Mouse (Mus musculus) testis, adult 2 months (tissue): ENCODE data around the gene Hdac7.

ENCODE experiments used
- CTCF ChIP-seq: fragments of 200-500 bp; IDR thresholded peaks from 2 replicates; pipeline ENCODE4 v1.5.1; 2012; ENCODE audit warnings: low read depth, mild to moderate bottlenecking, inconsistent platforms, low read length, moderate library complexity; ENCODE audit not compliant: control insufficient read depth, insufficient read depth, insufficient replicate concordance
- POLR2A ChIP-seq: fragments of 200-500 bp; IDR thresholded peaks from 2 replicates; pipeline ENCODE4 v1.6.1; 2012; ENCODE audit warnings: low read depth, mild to moderate bottlenecking, inconsistent platforms, low read length, moderate library complexity; ENCODE audit not compliant: control insufficient read depth

DNA sequence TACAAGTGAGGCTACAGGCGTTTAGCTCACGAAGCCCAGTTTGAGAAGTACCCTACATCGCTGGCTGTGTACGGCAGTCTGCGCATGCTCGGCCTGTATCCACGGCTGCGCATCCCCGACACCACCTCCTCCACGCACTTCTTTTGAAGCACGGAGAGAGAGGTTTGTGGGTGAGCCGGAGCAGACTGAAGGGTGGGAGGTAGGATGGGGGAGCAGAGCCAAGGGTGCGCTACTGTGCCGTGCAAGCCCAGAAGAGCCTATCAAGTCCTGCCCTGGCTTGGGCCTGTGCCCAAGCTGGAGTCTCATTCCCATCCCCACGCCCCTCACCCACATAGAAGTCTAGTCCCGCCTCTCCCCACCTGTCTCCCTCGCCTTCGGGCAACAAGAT, 19.2 kb upstream of the Hdac7 start:
- TF ChIP-seq CTCF, result no peak
- no peak for TF ChIP-seq POLR2A
